ENCODE assay signal across 8 mouse cellular contexts in the genomic region with DNA sequence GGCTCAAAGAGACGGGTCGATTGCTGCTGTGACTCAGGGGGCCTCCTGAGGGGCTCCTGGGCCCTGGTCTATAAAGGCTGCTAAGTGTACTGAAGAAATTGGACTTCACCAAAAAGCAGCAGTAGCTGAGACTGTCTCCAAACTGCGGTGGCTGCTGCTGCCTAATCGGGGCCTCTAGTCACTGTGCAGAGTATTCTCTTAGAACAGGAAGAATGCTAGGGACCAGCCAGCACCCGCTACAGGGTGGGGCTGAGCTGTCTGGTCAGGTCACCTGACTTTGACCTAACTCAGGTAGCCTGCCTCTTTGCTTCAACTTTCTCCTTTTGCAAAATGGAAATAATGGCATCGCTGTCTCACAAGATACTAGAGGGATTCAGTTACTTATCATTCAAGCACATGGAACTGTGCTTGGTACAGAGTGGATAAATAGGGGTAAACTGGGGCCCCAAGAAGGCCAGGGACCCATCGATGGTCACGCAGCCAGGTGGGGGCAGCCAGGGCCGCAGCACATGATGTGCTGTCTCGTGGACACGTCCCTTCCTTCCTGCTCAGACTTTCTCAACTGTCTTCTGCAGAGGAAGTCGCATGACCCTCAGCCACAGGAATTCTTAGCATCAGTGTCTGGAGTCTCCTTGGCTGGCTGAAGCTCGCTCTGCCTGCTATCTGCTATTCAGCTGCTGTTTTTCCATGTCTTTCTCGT. TPM values are rescaled to one million over a fixed set of nuclear protein-coding genes. Genes with fewer than 3 reads are reported as not detected.
DNase-seq lines count a peak whose midpoint lies in the region; ATAC-seq and TF ChIP-seq lines count a peak whose summit lies in the region.

No protein-coding gene starts in this region.

- peaks cover 0 to 33% of the 10 kb centered on the region in 2 experiments for H3K36me3 ChIP-seq in CH12.LX (replicated peaks in 1 of 2; ENCODE audit: control insufficient read depth in 1 of 2, insufficient read depth in 1 of 2, low read length in 1 of 2)
- no peaks in the 10 kb centered on the region for H3K36me3 ChIP-seq in heart, postnatal 0 days (replicated peaks; ENCODE audit: control insufficient read depth, insufficient read depth, low read length)

- TF ChIP-seq POLR2A in CH12.LX (IDR thresholded peaks at IDR 0.05; ENCODE audit: low read depth, low read length), result no peak

- H3K4me1 ChIP-seq in CH12.LX (ENCODE audit: control insufficient read depth in 1 of 2, insufficient read depth in 2 of 2), result peaks cover 56 to 84% of the 10 kb centered on the region in 2 experiments
- peaks cover 59% of the 10 kb centered on the region for H3K4me1 ChIP-seq in heart, postnatal 0 days (ENCODE audit: control insufficient read depth, insufficient read depth)

- H3K79me2 ChIP-seq in CH12.LX (replicated peaks; ENCODE audit: control insufficient read depth, extremely low read depth, insufficient read depth, poor library complexity, severe bottlenecking), result peaks cover 13% of the 10 kb centered on the region

- no peak for TF ChIP-seq RAD21 in CH12.LX (IDR thresholded peaks at IDR 0.05; ENCODE audit: low read depth, low read length)

- in situ Hi-C loops in CH12.LX (cut with MboI; ENCODE audit: low pct_ligation_motif_present, low pct_unique_long_range_greater_than_20kb, low sequenced_read_pairs), result no loop called here

- peak; percentile 11 for DNase-seq in gastrocnemius, adult 18-20 months (ENCODE audit: low spot score)
- no peak for DNase-seq in gastrocnemius, postnatal 10 days
- no peak for DNase-seq in CH12.LX (ENCODE audit: extremely low read depth)
- DNase-seq in heart, postnatal 0 days (ENCODE audit: low spot score), result no peak
- DNase-seq in lung, postnatal 25 days (ENCODE audit: low spot score), result peak; percentile 47
- DNase-seq in left cerebral cortex, adult 11 months (ENCODE audit: low spot score), result no peak
- no peak for DNase-seq in thymus, postnatal 36 days
- no peak for DNase-seq in cerebellum, postnatal 36 days

- WGBS in heart, postnatal 0 days, result 52% methylated on average over 14 of the region's 14 CpGs

- peak overlapping the region; percentile 22; the same call in 1 of the 2 replicates for H3K27ac ChIP-seq in CH12.LX (ENCODE audit: insufficient read depth, low read depth)
- peak overlapping the region; percentile 2; the same call in 1 of the 2 replicates for H3K27ac ChIP-seq in heart, postnatal 0 days (ENCODE audit: low read depth)

- no peaks in the 10 kb centered on the region for H3K27me3 ChIP-seq in CH12.LX (replicated peaks)
- no peaks in the 10 kb centered on the region for H3K27me3 ChIP-seq in heart, postnatal 0 days (ENCODE audit: control insufficient read depth, insufficient read depth, low read length)

- ATAC-seq in heart, postnatal 0 days (ENCODE audit: insufficient read depth, low read depth), result no peak

- no peak for TF ChIP-seq CTCF in CH12.LX (conservative IDR thresholded peaks at IDR 0.05 in 1 of 2, IDR thresholded peaks at IDR 0.05 in 1 of 2; ENCODE audit: low read depth in 2 of 2, low read length in 2 of 2)
- TF ChIP-seq CTCF in heart, postnatal 0 days (IDR thresholded peaks at IDR 0.05; ENCODE audit: low read depth), result no peak

- TF ChIP-seq EP300 in CH12.LX (IDR thresholded peaks at IDR 0.05; ENCODE audit: low read length), result no peak
- TF ChIP-seq EP300 in heart, postnatal 0 days (IDR thresholded peaks at IDR 0.05; ENCODE audit: low read depth), result no peak

- no peak overlapping the region for H3K4me3 ChIP-seq in CH12.LX (replicated peaks in 1 of 3; ENCODE audit: low read depth in 2 of 3, low read length in 2 of 3, poor library complexity in 1 of 3)
- no peak overlapping the region for H3K4me3 ChIP-seq in heart, postnatal 0 days (ENCODE audit: low read depth, low read length)

- H3K9ac ChIP-seq in CH12.LX (ENCODE audit: insufficient read depth, low read depth), result no peak overlapping the region
- no peak overlapping the region for H3K9ac ChIP-seq in heart, postnatal 0 days (replicated peaks; ENCODE audit: low read depth, low read length)

- no peak overlapping the region; the same call in 1 of the 2 replicates for H3K4me2 ChIP-seq in CH12.LX (ENCODE audit: insufficient read depth, low read depth, poor library complexity, severe bottlenecking)
- H3K4me2 ChIP-seq in heart, postnatal 0 days (ENCODE audit: low read depth, low read length), result no peak overlapping the region

- H3K9me3 ChIP-seq in CH12.LX (replicated peaks; ENCODE audit: low read length), result no peaks in the 10 kb centered on the region
- no peaks in the 10 kb centered on the region for H3K9me3 ChIP-seq in heart, postnatal 0 days (replicated peaks; ENCODE audit: control insufficient read depth, low read length)

- dilution Hi-C loops in CH12.LX (cut with MboI; ENCODE audit: extremely low pct_ligation_motif_present, extremely low pct_unique_long_range_greater_than_20kb, low sequenced_read_pairs), result no loop called here

TF ChIP-seq in CH12.LX, 34 proteins besides CTCF, POLR2A, EP300 and RAD21:
- TF ChIP-seq MXI1 (IDR thresholded peaks at IDR 0.05; ENCODE audit: low read depth, low read length) (no peak), E2F4 (IDR thresholded peaks at IDR 0.05; ENCODE audit: insufficient replicate concordance, low read depth, low read length) (no peak), USF1 (IDR thresholded peaks at IDR 0.05; ENCODE audit: low read depth, low read length) (peak; percentile 28; the same call in 1 of the 2 replicates), MAZ (IDR thresholded peaks at IDR 0.05; ENCODE audit: low read depth, low read length) (0 out of 2 replicates have a peak, but pooled peaks have one; percentile 20), ZMIZ1 (IDR thresholded peaks at IDR 0.05; ENCODE audit: low read depth, low read length) (no peak), SIN3A (IDR thresholded peaks at IDR 0.05; ENCODE audit: low read length) (no peak), BHLHE40 (IDR thresholded peaks at IDR 0.05; ENCODE audit: low read depth, low read length) (peak; percentile 82), MAX (IDR thresholded peaks at IDR 0.05; ENCODE audit: low read length) (0 out of 2 replicates have a peak, but pooled peaks have one; percentile 25)
TF ChIP-seq in CH12.LX: peak in this region for 4.

RNA-seq across cellular contexts. Expression of a gene that starts 24.2 kb away (rescaled TPM):
- total RNA-seq in gastrocnemius, adult 18-20 months (2021), result 10 to 100 TPM; 11.5 to 14.0 TPM
- 10 to 100 TPM; 17.2 to 17.5 TPM for total RNA-seq in gastrocnemius, postnatal 10 days (2021)
- total RNA-seq in CH12.LX (2012; rRNA removed), result 30.5 and 39.9 TPM in 2 replicates
- total RNA-seq in CH12.LX (2014; rRNA removed), result 27.5 and 31.0 TPM in 2 replicates
- 36.7 and 44.7 TPM in 2 replicates for polyA plus RNA-seq in CH12.LX (2012; ENCODE audit: insufficient read length, low read depth)
- 12.3 and 18.1 TPM in 2 replicates for total RNA-seq in heart, postnatal 0 days (2014; rRNA removed; ENCODE audit: low replicate concordance)
- 25.5 and 26.5 TPM in 2 replicates for polyA plus RNA-seq in heart, postnatal 0 days (2015; fragmentation: Nextera tagmentation; extraction: Ambion mirVana)

Comparison
In these comparisons a context has a peak if more than half of its experiments do, and no peak if none do; other contexts are left out.
1. DNase-seq: peak in gastrocnemius, adult 18-20 months (single experiment) and lung, postnatal 25 days (single experiment); none in gastrocnemius, postnatal 10 days (single experiment), CH12.LX (single experiment), heart, postnatal 0 days (single experiment), left cerebral cortex, adult 11 months (single experiment), thymus, postnatal 36 days (0 of 2) and cerebellum, postnatal 36 days (0 of 2).